Mouse (Mus musculus): ENCODE measurements around the gene Zfp708. TPM values are rescaled to one million over a fixed set of nuclear protein-coding genes. Genes with fewer than 3 reads are reported as not detected.

Zfp708 gene
- polyA plus RNA-seq, 1 experiment from 2014 or later = 7.1 TPM

- H3K27ac ChIP-seq (ENCODE audit: low read depth, low read length) = peak within 1 kb of the TSS; percentile 81
- ATAC-seq = peak; percentile 98
- peaks cover 6% of the 10 kb centered on the region for H3K4me1 ChIP-seq (ENCODE audit: control insufficient read depth, insufficient read depth, low read depth, low read length)
- WGBS = 0% methylated on average over 27 of the region's 27 CpGs
- H3K9ac ChIP-seq (ENCODE audit: low read depth, low read length) = peak within 1 kb of the TSS; percentile 82
- H3K27me3 ChIP-seq (replicated peaks; ENCODE audit: control insufficient read depth, insufficient read depth, low read length) = no peaks in the 10 kb centered on the region
- H3K36me3 ChIP-seq (ENCODE audit: control insufficient read depth, insufficient read depth, low read length) = no peaks in the 10 kb centered on the region
- peak within 1 kb of the TSS; percentile 87 for H3K4me2 ChIP-seq (ENCODE audit: low read length)
- peak within 1 kb of the TSS; percentile 79 for H3K4me3 ChIP-seq (ENCODE audit: low read length)
- peaks cover 3% of the 10 kb centered on the region; the same call in 1 of the 2 replicates for H3K9me3 ChIP-seq (ENCODE audit: control insufficient read depth, low read length)
These were observed 36.9 kb downstream of the Zfp708 start, which contains the start of gene Zfp712 for GRCm38 (mm10) chr13:67060786-67061358. Gene Zfp712 (minus strand): TSS chr13:67061170.

GRCm38 (mm10) chr13:67060161-67060785 is 37.5 kb downstream of the Zfp708 start:
- Histone ChIP-seq H3K4me3 (ENCODE audit: low read length) (peak overlapping the region; percentile 79), H3K4me1 (ENCODE audit: control insufficient read depth, insufficient read depth, low read depth, low read length) (peaks cover 6% of the 10 kb centered on the region), H3K9ac (ENCODE audit: low read depth, low read length) (peak overlapping the region; percentile 82), H3K9me3 (ENCODE audit: control insufficient read depth, low read length) (no peaks in the 10 kb centered on the region), H3K36me3 (ENCODE audit: control insufficient read depth, insufficient read depth, low read length) (no peaks in the 10 kb centered on the region), H3K27me3 (replicated peaks; ENCODE audit: control insufficient read depth, insufficient read depth, low read length) (no peaks in the 10 kb centered on the region), H3K27ac (ENCODE audit: low read depth, low read length) (peak overlapping the region; percentile 81; the same call in 1 of the 2 replicates), H3K4me2 (ENCODE audit: low read length) (peak overlapping the region; percentile 87)
- 5% methylated on average over 12 of the region's 12 CpGs for WGBS
- ATAC-seq = peak; percentile 63

Other genes starting within 250 kb of the Zfp708 start
- gene Gm10767, start 193.1 kb downstream of the Zfp708 start, polyA plus RNA-seq (2015; fragmentation: Nextera tagmentation; extraction: Ambion mirVana) = 3.6 and 3.8 TPM in 2 replicates
- gene Zfp712, start 36.8 kb downstream of the Zfp708 start, polyA plus RNA-seq (2015; fragmentation: Nextera tagmentation; extraction: Ambion mirVana) = 6.7 and 7.0 TPM in 2 replicates
- 1.1 and 2.0 TPM in 2 replicates for gene Gm28557, start 10.6 kb upstream of the Zfp708 start, polyA plus RNA-seq (2015; fragmentation: Nextera tagmentation; extraction: Ambion mirVana)
- 0.12 and 0.19 TPM in 2 replicates for gene Rslcan18, start 18.3 kb upstream of the Zfp708 start, polyA plus RNA-seq (2015; fragmentation: Nextera tagmentation; extraction: Ambion mirVana)
- 4.6 and 5.0 TPM in 2 replicates for gene Zfp759, start 23.7 kb upstream of the Zfp708 start, polyA plus RNA-seq (2015; fragmentation: Nextera tagmentation; extraction: Ambion mirVana)
- gene Rsl1, start 75.2 kb upstream of the Zfp708 start, polyA plus RNA-seq (2015; fragmentation: Nextera tagmentation; extraction: Ambion mirVana) = 6.3 and 6.4 TPM in 2 replicates
- gene Zfp455, start 96.5 kb upstream of the Zfp708 start, polyA plus RNA-seq (2015; fragmentation: Nextera tagmentation; extraction: Ambion mirVana) = 2.2 and 2.6 TPM in 2 replicates
- gene Zfp458, start 180.5 kb upstream of the Zfp708 start, polyA plus RNA-seq (2015; fragmentation: Nextera tagmentation; extraction: Ambion mirVana) = 4.4 and 5.5 TPM in 2 replicates
- 1.0 and 1.1 TPM in 2 replicates for gene Zfp457, start 208.5 kb upstream of the Zfp708 start, polyA plus RNA-seq (2015; fragmentation: Nextera tagmentation; extraction: Ambion mirVana)
- 1.4 and 1.5 TPM in 2 replicates for gene Zfp595, start 234.6 kb upstream of the Zfp708 start, polyA plus RNA-seq (2015; fragmentation: Nextera tagmentation; extraction: Ambion mirVana)

Data from hindbrain, embryonic 16.5 days (tissue).